Mouse (Mus musculus) small intestine, adult 2 months (tissue): Measurements from ENCODE around the gene Cfap57.

ENCODE experiments used
- CTCF ChIP-seq: fragments of 200-500 bp; IDR thresholded peaks from 2 replicates; pipeline ENCODE4 v1.5.1; 2012; ENCODE audit warnings: low read depth, mild to moderate bottlenecking, control low read depth, inconsistent platforms, low read length, moderate library complexity, mixed read lengths; ENCODE audit not compliant: insufficient replicate concordance, insufficient read length; ENCODE audit errors: extremely low read depth
- POLR2A ChIP-seq: fragments of 200-500 bp; IDR thresholded peaks from 2 replicates; pipeline ENCODE4 v1.6.1; 2012; ENCODE audit warnings: low read depth, mild to moderate bottlenecking, control low read depth, inconsistent platforms, low read length, moderate library complexity

DNA sequence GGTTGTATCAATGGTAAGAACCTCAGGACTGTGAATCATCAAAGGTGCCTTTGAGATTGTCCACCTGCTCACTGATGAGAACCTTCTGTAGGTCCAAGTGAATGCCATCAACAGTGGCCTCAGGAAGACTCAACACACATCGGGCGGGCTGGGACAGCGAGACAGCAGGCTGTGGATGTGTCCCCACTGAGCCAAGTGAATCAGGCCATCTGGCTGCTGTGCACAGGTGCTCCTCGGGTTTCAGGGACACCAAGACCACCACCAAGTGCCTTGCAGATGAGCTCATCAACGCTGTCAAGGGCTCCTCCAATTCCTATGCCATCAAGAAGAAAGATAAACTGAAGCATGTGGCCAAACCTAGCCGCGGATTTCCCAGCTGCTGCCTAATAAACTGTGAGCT, 98.3 kb downstream of the Cfap57 start:
- TF ChIP-seq POLR2A (no peak), CTCF (no peak)
